Mouse (Mus musculus): ENCODE measurements at regions not wholly inside any gene's neighbourhood (a gene's known extent, or its start where the extent isn't known, plus 50 kb on each side); places are given as distances from the start of the nearest gene placed in this dataset.

GRCm38 (mm10) chr9:93889256-93889655 lies 648.6 kb downstream of the 1190002N15Rik start:
- Histone ChIP-seq H3K36me3 (ENCODE audit: insufficient read depth) (no peaks in the 10 kb centered on the region), H3K27me3 (ENCODE audit: insufficient read depth, low read length) (no peaks in the 10 kb centered on the region), H3K4me2 (no peak overlapping the region), H3K4me3 (ENCODE audit: low read depth, low read length) (no peak overlapping the region), H3K9me3 (ENCODE audit: low read depth, low read length) (no peaks in the 10 kb centered on the region), H3K4me1 (ENCODE audit: insufficient read depth) (no peaks in the 10 kb centered on the region), H3K27ac (ENCODE audit: low read depth) (no peak overlapping the region), H3K9ac (no peak overlapping the region)
- TF ChIP-seq CTCF (IDR thresholded peaks at IDR 0.05; ENCODE audit: low read depth) = no peak
- DNase-seq = no peak
- 42% methylated on average over 1 of the region's 1 CpGs for WGBS
- no peak for ATAC-seq (ENCODE audit: insufficient read depth)

GRCm38 (mm10) chr9:93880112-93880511 lies 657.8 kb downstream of the 1190002N15Rik start:
- Histone ChIP-seq H3K9ac (no peak overlapping the region), H3K27ac (ENCODE audit: low read depth) (no peak overlapping the region), H3K36me3 (ENCODE audit: insufficient read depth) (no peaks in the 10 kb centered on the region), H3K9me3 (ENCODE audit: low read depth, low read length) (no peaks in the 10 kb centered on the region), H3K4me3 (ENCODE audit: low read depth, low read length) (no peak overlapping the region), H3K27me3 (ENCODE audit: insufficient read depth, low read length) (no peaks in the 10 kb centered on the region), H3K4me2 (no peak overlapping the region), H3K4me1 (ENCODE audit: insufficient read depth) (no peaks in the 10 kb centered on the region)
- 65% methylated on average over 2 of the region's 2 CpGs for WGBS
- no peak for ATAC-seq (ENCODE audit: insufficient read depth)
- no peak for DNase-seq
- no peak for TF ChIP-seq CTCF (IDR thresholded peaks at IDR 0.05; ENCODE audit: low read depth)

GRCm38 (mm10) chr9:93879572-93879971 lies 658.3 kb downstream of the 1190002N15Rik start:
- 81% methylated on average over 2 of the region's 2 CpGs for WGBS
- no peak overlapping the region for H3K4me3 ChIP-seq (ENCODE audit: low read depth, low read length)
- no peaks in the 10 kb centered on the region for H3K9me3 ChIP-seq (ENCODE audit: low read depth, low read length)
- H3K4me1 ChIP-seq (ENCODE audit: insufficient read depth) = no peaks in the 10 kb centered on the region
- H3K27ac ChIP-seq (ENCODE audit: low read depth) = no peak overlapping the region
- H3K27me3 ChIP-seq (ENCODE audit: insufficient read depth, low read length) = no peaks in the 10 kb centered on the region
- H3K4me2 ChIP-seq = no peak overlapping the region
- no peak overlapping the region for H3K9ac ChIP-seq
- ATAC-seq (ENCODE audit: insufficient read depth) = no peak
- no peaks in the 10 kb centered on the region for H3K36me3 ChIP-seq (ENCODE audit: insufficient read depth)
- DNase-seq = no peak
- no peak for TF ChIP-seq CTCF (IDR thresholded peaks at IDR 0.05; ENCODE audit: low read depth)

- no peak for TF ChIP-seq CTCF (IDR thresholded peaks at IDR 0.05; ENCODE audit: low read depth)
- H3K4me3 ChIP-seq (ENCODE audit: low read depth, low read length) = no peak overlapping the region
- WGBS = 79% methylated on average over 7 of the region's 7 CpGs
- H3K9me3 ChIP-seq (ENCODE audit: low read depth, low read length) = no peaks in the 10 kb centered on the region
- DNase-seq (no peak), ATAC-seq (ENCODE audit: insufficient read depth) (no peak)
- H3K27ac ChIP-seq (ENCODE audit: low read depth) = no peak overlapping the region
- H3K4me1 ChIP-seq (ENCODE audit: insufficient read depth) = no peaks in the 10 kb centered on the region
- no peaks in the 10 kb centered on the region for H3K36me3 ChIP-seq (ENCODE audit: insufficient read depth)
- no peaks in the 10 kb centered on the region for H3K27me3 ChIP-seq (ENCODE audit: insufficient read depth, low read length)
- no peak overlapping the region for H3K9ac ChIP-seq
- no peak overlapping the region for H3K4me2 ChIP-seq
These were observed 667.1 kb downstream of the 1190002N15Rik start for GRCm38 (mm10) chr9:93870778-93871177.

GRCm38 (mm10) chr9:93857937-93858336 lies 679.9 kb downstream of the 1190002N15Rik start:
- no peaks in the 10 kb centered on the region for H3K9me3 ChIP-seq (ENCODE audit: low read depth, low read length)
- no peaks in the 10 kb centered on the region for H3K27me3 ChIP-seq (ENCODE audit: insufficient read depth, low read length)
- ATAC-seq (ENCODE audit: insufficient read depth) (no peak), DNase-seq (no peak)
- H3K4me1 ChIP-seq (ENCODE audit: insufficient read depth) = no peaks in the 10 kb centered on the region
- H3K4me2 ChIP-seq = no peak overlapping the region
- H3K4me3 ChIP-seq (ENCODE audit: low read depth, low read length) = no peak overlapping the region
- no peak overlapping the region for H3K27ac ChIP-seq (ENCODE audit: low read depth)
- no peaks in the 10 kb centered on the region for H3K36me3 ChIP-seq (ENCODE audit: insufficient read depth)
- no peak overlapping the region for H3K9ac ChIP-seq
- 67% methylated on average over 2 of the region's 2 CpGs for WGBS
- TF ChIP-seq CTCF (IDR thresholded peaks at IDR 0.05; ENCODE audit: low read depth) = no peak

GRCm38 (mm10) chr9:93846411-93846810 lies 691.5 kb downstream of the 1190002N15Rik start:
- H3K4me2 ChIP-seq = no peak overlapping the region
- no peak overlapping the region for H3K4me3 ChIP-seq (ENCODE audit: low read depth, low read length)
- no peak overlapping the region for H3K9ac ChIP-seq
- no peaks in the 10 kb centered on the region for H3K27me3 ChIP-seq (ENCODE audit: insufficient read depth, low read length)
- no peaks in the 10 kb centered on the region for H3K4me1 ChIP-seq (ENCODE audit: insufficient read depth)
- H3K27ac ChIP-seq (ENCODE audit: low read depth) = no peak overlapping the region
- H3K36me3 ChIP-seq (ENCODE audit: insufficient read depth) = no peaks in the 10 kb centered on the region
- ATAC-seq (ENCODE audit: insufficient read depth) = no peak
- H3K9me3 ChIP-seq (ENCODE audit: low read depth, low read length) = no peaks in the 10 kb centered on the region
- DNase-seq = no peak
- no peak for TF ChIP-seq CTCF (IDR thresholded peaks at IDR 0.05; ENCODE audit: low read depth)

GRCm38 (mm10) chr9:93843869-93844268 lies 694.0 kb downstream of the 1190002N15Rik start:
- no peak for ATAC-seq (ENCODE audit: insufficient read depth)
- Histone ChIP-seq H3K27me3 (ENCODE audit: insufficient read depth, low read length) (no peaks in the 10 kb centered on the region), H3K9me3 (ENCODE audit: low read depth, low read length) (no peaks in the 10 kb centered on the region), H3K4me3 (ENCODE audit: low read depth, low read length) (no peak overlapping the region), H3K9ac (no peak overlapping the region), H3K36me3 (ENCODE audit: insufficient read depth) (no peaks in the 10 kb centered on the region), H3K4me1 (ENCODE audit: insufficient read depth) (no peaks in the 10 kb centered on the region), H3K27ac (ENCODE audit: low read depth) (no peak overlapping the region), H3K4me2 (no peak overlapping the region)
- WGBS = 74% methylated on average over 5 of the region's 5 CpGs
- no peak for TF ChIP-seq CTCF (IDR thresholded peaks at IDR 0.05; ENCODE audit: low read depth)
- DNase-seq = no peak
